Comparison of ENCODE assay signal across 8 mouse cellular contexts in the genomic region with DNA sequence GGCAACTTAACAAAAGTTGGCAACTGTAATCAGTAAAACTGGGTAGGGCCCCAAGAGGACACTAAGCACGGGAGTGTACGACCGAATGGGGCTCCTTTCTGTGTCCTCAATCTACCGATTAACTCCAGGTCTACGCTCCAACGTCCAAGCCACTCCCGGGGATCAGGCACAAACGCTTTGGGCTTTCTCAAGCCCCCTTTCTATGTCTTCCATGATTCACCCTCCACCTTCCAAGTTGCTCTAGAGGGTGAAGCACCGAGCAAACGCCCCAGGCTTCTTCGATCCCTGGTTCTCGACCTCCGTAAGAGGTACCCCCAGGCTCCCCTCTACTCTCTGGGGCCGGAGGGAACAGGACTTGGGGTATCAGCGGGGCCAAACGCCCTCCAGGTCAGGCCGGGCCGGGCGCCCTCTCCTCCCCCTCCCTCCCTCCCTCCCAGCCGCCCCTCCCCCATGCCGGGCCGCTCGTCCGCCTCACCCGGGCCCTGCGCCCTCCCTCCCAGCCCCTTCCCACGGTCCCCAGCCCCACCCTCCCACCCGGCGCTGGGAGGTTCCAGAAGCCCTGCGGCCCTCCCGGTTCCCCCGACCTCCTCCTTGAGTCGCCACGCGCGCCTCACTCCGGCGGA. TPM values are rescaled to one million over a fixed set of nuclear protein-coding genes. Genes with fewer than 3 reads are reported as not detected.
DNase-seq lines count a peak whose midpoint lies in the region; ATAC-seq and TF ChIP-seq lines count a peak whose summit lies in the region.

No protein-coding gene starts in this region.

- peak overlapping the region; percentile 98 for H3K27ac ChIP-seq in embryonic facial prominence, embryonic 12.5 days
- peak overlapping the region; percentile 99 for H3K27ac ChIP-seq in hindbrain, embryonic 11.5 days (ENCODE audit: low read depth, low read length)
- H3K27ac ChIP-seq in liver, embryonic 12.5 days, result peak overlapping the region; percentile 97

- peak overlapping the region; percentile 58 for H3K4me2 ChIP-seq in embryonic facial prominence, embryonic 12.5 days (replicated peaks)
- peak overlapping the region; percentile 73 for H3K4me2 ChIP-seq in hindbrain, embryonic 11.5 days (replicated peaks; ENCODE audit: low read depth, low read length)
- H3K4me2 ChIP-seq in liver, embryonic 12.5 days, result peak overlapping the region; percentile 78

- CTCF ChIA-PET in Patski (lab: Charles Lee), result interaction anchor here (1.8 kb wide), 1 partner anchor 16 kb away, joined by 4 read pairs; no protein-coding TSS in a partner anchor

- 2% methylated on average over 27 of the region's 38 CpGs for WGBS in embryonic facial prominence, embryonic 12.5 days
- 1% methylated on average over 21 of the region's 38 CpGs for WGBS in hindbrain, embryonic 11.5 days
- 0% methylated on average over 34 of the region's 38 CpGs for WGBS in liver, embryonic 12.5 days (ENCODE audit: insufficient replicate concordance)

- no peaks in the 10 kb centered on the region for H3K9me3 ChIP-seq in embryonic facial prominence, embryonic 12.5 days
- H3K9me3 ChIP-seq in hindbrain, embryonic 11.5 days (ENCODE audit: control insufficient read depth, low read length), result no peaks in the 10 kb centered on the region
- no peaks in the 10 kb centered on the region for H3K9me3 ChIP-seq in liver, embryonic 12.5 days (replicated peaks)

- H3K4me3 ChIP-seq in embryonic facial prominence, embryonic 12.5 days, result peak overlapping the region; percentile 87
- H3K4me3 ChIP-seq in hindbrain, embryonic 11.5 days (ENCODE audit: low read depth, low read length), result peak overlapping the region; percentile 86
- H3K4me3 ChIP-seq in liver, embryonic 12.5 days, result peak overlapping the region; percentile 85

- peak overlapping the region; percentile 86 for H3K9ac ChIP-seq in embryonic facial prominence, embryonic 12.5 days
- peak overlapping the region; percentile 87 for H3K9ac ChIP-seq in hindbrain, embryonic 11.5 days (ENCODE audit: low read depth, low read length)
- peak overlapping the region; percentile 96 for H3K9ac ChIP-seq in liver, embryonic 12.5 days

- DNase-seq in layer of hippocampus, adult 9-11 months, result peak; percentile 5
- no peak for DNase-seq in layer of hippocampus, postnatal 10 days (ENCODE audit: low spot score in 2 of 2)
- peak; percentile 7 for DNase-seq in Patski (ENCODE audit: low read depth, low spot score)
- peak; percentile 76 for DNase-seq in hindbrain, embryonic 11.5 days (ENCODE audit: low spot score)
- peak; percentile 5 to 6 for DNase-seq in natural killer cell, adult 2 months (ENCODE audit: low spot score in 2 of 2)
- no peak for DNase-seq in urinary bladder, postnatal 4 days (ENCODE audit: low spot score in 2 of 2)

- H3K36me3 ChIP-seq in embryonic facial prominence, embryonic 12.5 days, result peaks cover 5% of the 10 kb centered on the region
- H3K36me3 ChIP-seq in hindbrain, embryonic 11.5 days (ENCODE audit: control insufficient read depth, insufficient read depth, low read length), result peaks cover 2% of the 10 kb centered on the region; the same call in 1 of the 2 replicates
- peaks cover 16% of the 10 kb centered on the region for H3K36me3 ChIP-seq in liver, embryonic 12.5 days

- no peak for TF ChIP-seq CTCF in Patski (IDR thresholded peaks at IDR 0.05)

- POLR2A ChIA-PET in Patski (lab: Charles Lee), result interaction anchor here (0.8 kb wide), 1 partner anchor 25 kb away, joined by 4 read pairs; no protein-coding TSS in a partner anchor

- H3K4me1 ChIP-seq in embryonic facial prominence, embryonic 12.5 days, result peaks cover 8% of the 10 kb centered on the region
- H3K4me1 ChIP-seq in hindbrain, embryonic 11.5 days (replicated peaks; ENCODE audit: control insufficient read depth, insufficient read depth, low read length), result 0 out of 2 replicates have a peak, but pooled peaks cover 3% of the 10 kb centered on the region
- peaks cover 51% of the 10 kb centered on the region for H3K4me1 ChIP-seq in liver, embryonic 12.5 days

- no peaks in the 10 kb centered on the region for H3K27me3 ChIP-seq in Patski
- H3K27me3 ChIP-seq in embryonic facial prominence, embryonic 12.5 days, result no peaks in the 10 kb centered on the region
- no peaks in the 10 kb centered on the region for H3K27me3 ChIP-seq in hindbrain, embryonic 11.5 days (ENCODE audit: control insufficient read depth, insufficient read depth, low read length)
- H3K27me3 ChIP-seq in liver, embryonic 12.5 days (replicated peaks), result no peaks in the 10 kb centered on the region

- in situ Hi-C loops in Patski (cut with MboI; ENCODE audit: low pct_unique_long_range_greater_than_20kb), result loop anchor here (25.0 kb wide), 1 partner anchor 779 kb away; a partner anchor contains a TSS

- peak; percentile 41 for ATAC-seq in Patski
- peak; percentile 75 for ATAC-seq in embryonic facial prominence, embryonic 12.5 days (ENCODE audit: insufficient number of reproducible peaks, insufficient read depth, low FRiP score, low TSS enrichment)
- ATAC-seq in hindbrain, embryonic 11.5 days (ENCODE audit: low FRiP score), result peak; percentile 86
- ATAC-seq in liver, embryonic 12.5 days, result peak; percentile 54

RNA-seq across cellular contexts. Expression of a gene that starts 0.6 kb away (rescaled TPM):
- total RNA-seq in layer of hippocampus, postnatal 10 days (2021), result 10 to 100 TPM; 74.4 to 80.2 TPM
- 104 TPM for polyA plus RNA-seq in Patski (2021)
- 130 and 136 TPM in 2 replicates for polyA plus RNA-seq in embryonic facial prominence, embryonic 12.5 days (2016; fragmentation: Nextera tagmentation; extraction: Ambion mirVana)
- polyA plus RNA-seq in hindbrain, embryonic 11.5 days (2014; fragmentation: Nextera tagmentation; extraction: Ambion mirVana), result 227 TPM in 2 replicates
- 94.7 and 95.9 TPM in 2 replicates for polyA plus RNA-seq in liver, embryonic 12.5 days (2016; fragmentation: Nextera tagmentation; extraction: Ambion mirVana)

Comparison
In these comparisons a context has a peak if more than half of its experiments do, and no peak if none do; other contexts are left out.
1. DNase-seq: peak in layer of hippocampus, adult 9-11 months (single experiment), Patski (single experiment), hindbrain, embryonic 11.5 days (single experiment) and natural killer cell, adult 2 months (2 of 2); none in layer of hippocampus, postnatal 10 days (0 of 2) and urinary bladder, postnatal 4 days (0 of 2).
2. Peak in every context shown above with its lines, with median percentiles within 50 percentile points of each other: ATAC-seq, H3K27ac ChIP-seq, H3K4me2 ChIP-seq, H3K4me3 ChIP-seq and H3K9ac ChIP-seq.